Mouse (Mus musculus): ENCODE measurements at regions not wholly inside any gene's neighbourhood (a gene's known extent, or its start where the extent isn't known, plus 50 kb on each side); places are given as distances from the start of the nearest gene placed in this dataset.

DNA sequence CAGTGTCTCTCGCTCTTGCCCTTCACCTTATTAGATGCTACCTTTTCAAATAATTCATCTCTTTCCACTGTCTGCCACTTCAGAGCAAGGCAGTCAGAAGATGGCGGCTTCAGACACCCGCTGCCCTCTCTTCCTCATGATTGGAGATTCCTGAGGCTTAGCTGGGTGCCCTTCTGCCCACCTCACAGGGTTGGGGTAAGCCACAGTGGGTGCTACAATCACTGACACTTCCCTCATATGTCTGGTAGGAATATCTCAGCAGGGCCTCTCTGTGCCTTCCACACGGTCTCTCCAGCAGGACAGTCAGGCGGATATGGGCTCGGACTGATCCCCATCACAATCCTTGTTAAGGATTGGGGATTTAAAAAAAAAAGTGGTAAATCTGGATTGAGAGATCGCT, 53.2 kb upstream of the Rpl36-ps4 start:
- no peak for DNase-seq

DNA sequence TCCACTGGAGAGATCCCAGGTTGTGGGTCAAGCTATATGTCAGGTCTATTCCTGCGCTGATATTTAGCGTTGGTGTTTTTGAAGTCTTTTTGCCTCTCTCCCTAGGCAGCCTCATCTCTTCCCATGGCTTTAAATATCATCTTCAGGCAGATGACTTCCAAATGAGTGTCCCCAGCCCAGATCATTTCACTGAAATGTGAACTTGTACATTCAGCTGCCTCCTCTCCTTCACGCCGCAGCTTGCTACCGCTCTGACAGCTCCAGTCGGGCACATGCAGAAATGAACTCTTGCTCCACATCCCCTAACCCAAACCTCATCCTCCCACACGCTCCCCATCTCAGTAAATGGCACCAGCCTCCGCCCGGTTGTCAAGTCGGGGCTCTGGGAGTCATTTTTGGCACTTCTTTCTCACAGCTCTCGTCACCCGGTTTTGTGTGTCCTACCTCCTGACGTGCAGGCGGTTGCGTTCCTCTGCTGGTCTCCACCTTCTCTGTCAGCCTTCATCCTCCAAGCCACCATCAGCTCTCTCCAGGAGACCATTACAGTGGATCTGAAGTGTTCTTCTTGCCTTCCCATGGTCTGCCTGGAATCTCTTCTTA, 54.0 kb upstream of the Rpl36-ps4 start:
- no peak for DNase-seq

- DNase-seq = no peak
Observed at GRCm38 (mm10) chr17:87866165-87866564, 54.6 kb upstream of the Rpl36-ps4 start.

DNA sequence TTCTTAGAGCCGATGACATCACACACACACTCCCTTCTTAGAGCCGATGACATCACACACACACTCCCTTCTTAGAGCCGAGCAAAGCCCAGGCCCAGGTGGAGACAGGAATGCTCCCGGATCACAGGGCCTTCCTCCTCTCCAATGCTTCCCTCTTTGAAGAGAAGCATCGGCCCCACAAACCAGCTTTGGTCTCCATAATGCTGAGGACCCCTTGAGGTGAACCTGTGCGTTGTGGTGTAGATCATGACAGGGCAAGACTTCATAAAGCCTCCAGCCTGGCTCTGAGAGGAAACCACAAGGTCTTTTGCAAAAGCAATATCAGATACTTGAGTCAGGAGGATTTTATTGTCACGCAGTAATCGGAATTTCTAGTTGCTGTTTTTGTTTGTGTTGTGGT, 55.3 kb upstream of the Rpl36-ps4 start:
- DNase-seq = peak; percentile 1

- peak; percentile 1 for DNase-seq
Observed at GRCm38 (mm10) chr17:87864842-87865241, 55.9 kb upstream of the Rpl36-ps4 start.

DNA sequence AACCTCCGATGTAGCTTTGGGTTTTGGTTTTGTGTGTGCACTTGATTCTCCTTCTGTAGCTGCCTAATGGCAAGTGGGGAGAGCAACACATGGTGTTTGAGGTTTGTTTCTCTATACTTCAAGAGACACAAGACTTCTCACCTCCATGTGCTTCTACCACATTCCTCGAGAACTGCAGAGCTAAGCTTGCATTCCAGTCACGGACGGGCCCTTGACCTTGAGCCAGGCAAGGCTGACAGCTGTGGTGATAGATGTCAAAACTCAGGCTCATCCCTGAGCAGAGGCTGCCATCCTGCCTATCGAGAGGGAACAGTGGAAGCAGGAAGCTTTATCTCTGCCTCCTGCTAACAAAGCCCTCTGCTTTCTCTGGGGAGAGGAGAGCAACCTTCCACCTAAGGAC, 59.2 kb upstream of the Rpl36-ps4 start:
- DNase-seq = no peak

DNA sequence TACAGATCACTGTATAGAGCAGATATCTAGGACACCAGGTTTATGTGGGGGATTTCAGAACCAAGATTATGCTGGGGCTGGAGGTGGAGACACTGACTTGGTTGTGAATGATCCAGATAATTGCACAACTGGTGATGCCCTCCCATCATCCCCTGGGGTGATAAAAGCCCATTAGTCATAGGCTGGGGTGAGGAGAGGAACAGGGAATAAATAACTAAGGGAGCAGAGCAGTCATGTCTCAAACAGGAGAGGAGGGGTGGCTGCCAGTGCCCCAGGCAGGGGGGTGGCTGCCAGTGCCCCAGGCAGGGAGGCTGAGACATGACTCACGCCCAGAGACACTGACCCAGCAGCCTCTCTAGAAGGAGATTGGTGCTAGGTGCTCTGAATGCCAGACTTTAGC, 53.7 kb upstream of the Kcnk12 start:
- DNase-seq = no peak

DNA sequence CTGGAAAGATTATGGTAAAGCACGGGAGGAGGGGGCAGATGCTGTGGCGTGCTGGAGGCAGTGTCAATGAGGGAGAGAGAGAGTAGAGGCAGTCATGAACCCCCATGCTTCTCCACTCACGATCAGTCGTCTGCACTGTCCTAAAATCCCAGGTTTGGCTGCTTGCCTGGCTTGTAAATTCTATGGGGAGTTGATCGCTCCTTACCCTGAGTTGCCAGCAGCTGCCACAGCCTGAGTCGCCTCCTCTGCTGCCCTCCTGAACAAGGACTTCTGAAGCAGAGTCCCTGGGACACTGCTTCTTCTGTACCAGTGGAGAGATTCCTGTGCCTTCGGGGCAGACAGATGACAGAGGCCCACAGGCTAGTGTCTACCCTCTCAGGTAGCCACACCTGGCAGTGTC, 52.1 kb upstream of the Kcnk12 start:
- DNase-seq = no peak

GRCm38 (mm10) chr17:87849421-87849820, 51.6 kb upstream of the Kcnk12 start:
- no peak for DNase-seq

DNA sequence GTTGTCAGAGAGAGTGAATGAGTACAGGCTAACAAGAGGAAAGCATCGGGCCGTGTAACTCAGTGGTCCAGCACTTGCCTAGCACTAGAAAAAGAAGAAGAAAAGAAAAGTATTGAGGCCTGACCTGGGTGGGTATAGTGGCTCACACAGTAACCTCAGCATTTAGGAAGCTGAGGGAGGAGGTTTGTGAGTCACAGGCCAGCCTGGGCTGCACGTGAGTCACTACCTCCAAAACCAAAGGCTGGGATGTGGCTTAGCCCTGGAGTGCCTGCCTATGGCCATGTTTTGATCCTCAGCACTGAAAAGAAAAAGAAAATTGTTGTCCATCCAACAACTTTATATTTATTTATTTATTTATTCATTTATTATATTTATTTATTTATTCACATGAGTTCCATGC, 51.2 kb upstream of the Kcnk12 start:
- no peak for DNase-seq
